Mouse (Mus musculus) kidney, postnatal 14 days (tissue): ENCODE results near the gene St3gal3.

Experiments used
- DNase-seq: peaks from one replicate; pipeline ENCODE4 v3.0.0; 2022; ENCODE audit warnings: mixed read lengths

The St3gal3 gene

DNA sequence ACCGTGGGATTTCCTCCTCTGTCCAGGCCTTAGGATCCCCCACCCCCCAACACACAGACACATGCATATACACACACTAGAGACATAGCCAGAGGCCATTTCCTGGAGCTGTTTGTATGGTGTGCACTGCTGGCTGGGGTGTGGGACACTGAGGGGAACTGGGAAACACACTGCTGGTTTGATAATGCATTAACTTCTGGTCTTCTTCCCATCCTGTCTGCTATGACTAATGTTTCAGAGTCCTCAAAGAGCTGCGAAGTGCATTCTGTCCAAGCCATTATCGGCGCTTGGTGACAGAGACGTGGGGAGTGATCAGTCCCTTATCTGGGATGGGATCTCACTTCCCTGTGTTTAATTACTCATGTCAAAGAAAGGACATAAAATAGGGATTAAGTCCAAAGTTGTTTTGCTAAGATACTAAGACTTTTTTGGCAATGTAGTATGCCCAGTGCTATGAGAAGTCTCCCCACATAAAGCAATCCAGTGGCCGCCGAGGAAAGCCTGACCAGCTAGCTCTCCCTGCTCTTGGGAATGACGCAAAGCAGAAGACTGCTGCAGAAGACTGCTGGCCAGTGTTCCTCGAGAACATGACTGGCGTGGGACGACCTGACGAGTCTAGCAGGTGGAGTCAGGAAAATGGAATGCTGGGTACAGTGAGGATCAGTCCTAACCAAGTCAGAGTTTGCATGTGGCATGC lies 85.0 kb downstream of the St3gal3 start:
- DNase-seq, result no peak

DNA sequence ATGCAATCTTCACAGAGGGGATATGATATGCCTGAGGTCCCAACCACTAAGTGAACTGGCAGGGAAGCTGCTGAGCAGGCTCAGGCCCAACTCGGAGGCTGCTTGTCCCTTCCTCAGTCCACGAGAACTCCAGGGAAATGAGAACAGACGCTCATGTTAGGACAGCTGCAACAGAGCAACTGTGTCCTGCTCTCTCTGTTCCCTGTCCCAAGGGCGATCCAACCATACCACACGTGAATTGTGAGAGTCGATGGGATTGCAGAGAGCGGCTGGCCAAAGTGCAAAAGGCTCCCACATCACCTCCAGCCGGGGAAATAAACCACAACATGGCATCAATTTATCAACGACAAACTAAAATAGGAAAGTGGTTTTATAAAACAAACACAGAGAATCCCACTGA lies 90.2 kb downstream of the St3gal3 start:
- DNase-seq, result no peak

DNA sequence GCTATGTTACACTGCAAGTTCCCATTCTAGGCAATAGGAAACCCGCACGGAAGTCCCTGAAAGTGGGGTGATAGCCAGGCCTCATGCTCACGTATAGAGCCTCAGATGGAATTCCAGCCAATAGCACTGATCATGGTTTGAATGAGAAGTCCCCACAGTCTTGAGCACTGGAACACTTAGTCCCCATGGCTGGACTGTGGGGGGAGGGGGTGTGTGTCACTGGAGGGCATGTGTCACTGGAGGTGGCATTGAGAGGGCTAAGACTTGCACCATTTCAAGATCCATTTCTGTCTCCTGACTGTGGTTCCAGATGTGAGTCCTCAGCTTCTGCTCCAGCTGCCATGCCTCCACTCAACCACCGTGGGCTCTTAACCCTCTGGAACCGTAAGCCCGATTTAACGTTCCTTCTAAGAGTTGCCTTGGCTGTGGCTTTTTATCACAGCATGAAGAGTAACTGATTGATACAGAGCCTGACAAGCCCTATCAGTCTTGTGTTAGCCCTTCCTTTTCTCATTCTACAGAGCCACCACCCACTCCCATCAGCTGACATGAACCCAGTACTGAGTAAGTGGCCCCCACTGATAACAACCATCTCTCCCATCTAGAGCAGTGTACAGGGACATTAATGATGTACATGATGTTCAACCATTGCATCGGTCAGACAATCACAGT lies 91.2 kb downstream of the St3gal3 start:
- DNase-seq, result no peak

DNA sequence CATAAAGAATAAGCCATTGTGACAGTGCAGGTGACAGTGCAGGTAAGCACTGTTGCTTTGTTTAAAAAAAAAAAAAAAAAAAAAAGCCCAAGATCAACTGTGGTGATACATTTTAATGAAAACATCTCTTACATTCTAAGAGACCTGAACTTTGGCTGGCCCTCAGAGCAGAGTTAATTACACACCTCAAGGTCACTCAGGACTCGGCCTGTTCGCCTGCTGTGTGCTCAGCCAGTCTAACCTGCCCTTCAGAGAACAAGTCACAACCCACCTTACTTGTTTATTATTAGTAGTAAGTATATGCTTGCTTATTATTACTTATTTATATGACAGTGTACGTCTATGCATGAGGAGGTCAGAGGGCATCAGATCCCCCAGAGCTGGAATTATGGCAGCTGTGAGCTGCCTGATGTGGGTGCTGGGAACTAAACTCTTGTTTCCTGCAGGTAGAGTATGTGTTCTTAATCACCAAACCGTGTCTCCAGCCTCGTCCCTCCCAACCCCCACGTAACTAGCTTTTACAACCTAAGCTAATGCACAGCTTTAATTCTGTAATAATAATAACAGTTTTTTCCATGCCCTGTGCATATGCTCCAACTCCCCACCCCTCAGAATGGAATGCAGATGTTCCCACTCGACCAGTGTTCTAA lies 91.9 kb downstream of the St3gal3 start:
- peak; percentile 70 for DNase-seq

DNA sequence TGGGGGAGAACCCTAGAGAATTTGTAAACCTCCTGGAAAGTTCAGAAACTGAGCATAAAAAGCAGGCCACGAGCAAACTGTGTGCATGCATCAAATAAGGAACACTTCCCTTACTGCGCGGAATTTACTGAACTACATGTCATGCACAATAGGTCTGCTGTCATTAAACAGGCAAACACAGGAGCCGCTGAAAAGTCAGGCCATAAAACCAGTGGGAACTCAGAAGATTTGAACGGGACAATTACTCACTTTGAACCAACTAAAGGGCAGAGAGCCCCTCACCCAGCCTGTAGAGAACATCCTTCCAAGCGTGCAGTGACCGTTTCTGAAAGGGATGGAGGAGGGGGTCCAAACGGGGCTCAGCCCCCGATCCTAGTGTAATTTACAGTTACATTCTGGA lies 93.6 kb downstream of the St3gal3 start:
- DNase-seq, result no peak

DNA sequence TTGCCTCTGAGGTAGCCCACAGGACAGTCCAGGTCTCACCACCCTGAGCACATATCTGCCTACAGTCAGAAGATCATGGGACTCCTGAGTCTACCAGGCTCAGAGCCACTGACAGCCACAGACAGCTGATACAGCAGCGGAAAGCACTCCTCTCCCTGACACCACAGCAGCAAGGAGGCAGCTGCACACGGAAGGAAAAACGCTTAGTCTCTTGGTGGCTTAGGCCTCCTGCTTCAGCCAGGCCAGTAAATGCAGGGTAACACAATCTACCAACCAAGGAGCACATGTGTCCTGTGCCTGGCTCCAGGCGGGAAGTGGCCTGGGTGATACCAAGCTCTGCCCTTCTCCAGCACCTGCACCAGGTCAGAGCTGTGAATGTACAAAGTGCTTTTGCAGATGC lies 94.1 kb downstream of the St3gal3 start:
- DNase-seq, result no peak

DNA sequence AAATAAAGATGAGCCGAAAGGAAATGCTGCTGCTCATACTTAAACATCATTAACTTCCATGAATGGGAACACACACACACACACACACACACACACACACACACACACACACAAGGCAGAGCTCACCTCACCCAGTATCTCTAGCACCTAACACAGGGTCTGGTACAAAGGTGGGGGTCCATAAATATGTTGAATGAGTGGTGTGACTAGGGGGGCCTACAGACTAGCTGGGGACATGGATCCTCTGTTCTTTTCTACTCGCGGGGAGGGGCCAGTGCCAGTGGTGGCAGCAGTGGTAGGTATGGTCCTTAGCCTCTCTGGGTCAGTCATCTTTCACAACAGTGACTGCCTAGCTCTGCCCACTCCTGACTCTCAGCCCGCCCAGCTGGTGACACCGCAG lies 94.8 kb downstream of the St3gal3 start:
- no peak for DNase-seq

DNA sequence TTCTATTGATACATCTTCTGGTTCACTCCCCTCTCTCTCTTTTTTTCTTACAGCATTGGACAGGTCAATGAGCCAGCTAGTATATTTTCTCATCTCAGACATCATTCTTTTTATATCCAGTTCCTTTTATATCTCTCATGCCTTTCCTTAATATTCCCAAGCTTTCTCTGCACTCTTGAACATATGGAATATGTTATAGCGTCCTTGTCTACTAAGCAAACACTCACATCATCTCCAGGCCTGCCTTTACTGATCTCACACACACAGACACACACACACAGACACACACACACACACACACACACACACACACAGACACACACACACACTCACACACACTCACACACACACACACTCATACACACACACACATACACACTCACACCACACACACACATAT lies 96.7 kb downstream of the St3gal3 start:
- DNase-seq, result no peak

DNA sequence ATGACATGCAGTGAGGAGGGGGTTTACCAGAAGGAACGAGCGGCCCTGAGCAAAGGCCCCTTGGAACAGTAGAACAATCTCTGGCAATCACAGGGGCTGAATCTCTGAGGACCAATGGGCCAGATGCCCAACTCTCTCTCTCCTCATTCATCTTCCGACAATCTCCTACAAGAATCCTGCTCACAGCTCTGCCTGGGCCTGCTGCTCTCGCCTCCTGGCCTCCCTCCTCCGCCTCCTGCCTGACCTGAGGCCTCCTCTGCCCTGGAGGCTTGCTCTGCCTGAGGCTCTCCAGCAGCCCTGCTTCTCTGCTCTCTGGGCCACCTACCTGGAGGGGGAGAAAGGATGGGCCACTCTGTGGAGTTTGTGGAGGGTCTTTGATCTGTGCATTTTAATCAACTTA lies 97.3 kb downstream of the St3gal3 start:
- no peak for DNase-seq

DNA sequence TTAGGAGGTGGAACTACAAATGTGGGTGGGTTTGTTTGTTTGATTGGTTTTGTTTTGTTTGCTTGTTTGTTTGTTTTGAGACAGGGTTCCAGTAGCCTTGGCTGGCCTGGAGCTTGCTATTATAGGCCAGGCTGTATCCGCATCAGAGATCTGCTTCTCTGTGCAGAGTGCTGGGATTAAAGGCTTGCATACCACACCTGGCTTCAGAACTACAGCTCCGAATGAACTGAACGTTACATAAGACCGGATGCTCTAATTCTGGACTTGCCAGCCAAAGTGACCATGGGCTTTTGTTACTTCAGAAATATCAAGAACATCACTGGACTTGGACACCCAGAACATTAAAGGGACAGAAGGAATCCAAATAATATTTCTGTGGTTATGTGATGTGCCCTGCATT lies 98.2 kb downstream of the St3gal3 start:
- DNase-seq, result no peak

DNA sequence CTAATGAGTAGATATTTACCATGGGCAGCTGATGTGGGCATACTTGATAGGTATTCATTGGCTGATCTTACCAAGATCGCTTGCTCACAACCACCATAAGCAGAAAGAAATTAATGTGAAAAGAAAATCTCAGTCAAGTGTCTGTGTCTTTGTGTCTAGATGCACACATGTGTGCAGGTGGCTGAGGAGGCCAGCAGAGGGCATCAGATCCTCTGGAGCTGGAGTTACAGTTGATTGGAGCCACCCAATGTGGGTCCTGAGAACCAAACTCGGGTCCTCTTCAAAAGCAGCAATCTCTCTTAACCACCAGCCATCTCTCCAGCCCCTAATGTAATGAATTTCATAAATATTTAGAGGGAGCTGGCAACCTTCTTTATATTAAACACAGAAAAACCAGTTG lies 99.6 kb downstream of the St3gal3 start:
- no peak for DNase-seq

DNA sequence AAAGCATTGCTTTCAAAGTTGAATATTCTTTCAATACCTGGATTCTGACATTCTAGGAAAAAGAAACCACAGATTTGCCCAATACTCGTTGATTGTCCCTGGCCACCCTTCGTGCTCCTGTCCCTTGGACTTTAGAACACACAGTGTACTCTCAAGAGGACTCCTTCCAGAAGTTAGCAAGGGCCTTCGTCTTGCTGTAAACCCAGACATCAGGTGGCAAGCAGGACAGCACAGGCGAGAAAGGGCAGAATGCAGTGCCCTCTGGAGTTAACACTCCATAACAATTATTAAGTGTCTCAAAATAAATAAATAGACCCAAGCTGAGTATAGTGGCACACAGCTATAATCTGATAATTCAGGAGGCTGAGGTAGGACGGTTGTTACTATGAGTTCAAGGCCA lies 101.7 kb downstream of the St3gal3 start:
- no peak for DNase-seq

DNA sequence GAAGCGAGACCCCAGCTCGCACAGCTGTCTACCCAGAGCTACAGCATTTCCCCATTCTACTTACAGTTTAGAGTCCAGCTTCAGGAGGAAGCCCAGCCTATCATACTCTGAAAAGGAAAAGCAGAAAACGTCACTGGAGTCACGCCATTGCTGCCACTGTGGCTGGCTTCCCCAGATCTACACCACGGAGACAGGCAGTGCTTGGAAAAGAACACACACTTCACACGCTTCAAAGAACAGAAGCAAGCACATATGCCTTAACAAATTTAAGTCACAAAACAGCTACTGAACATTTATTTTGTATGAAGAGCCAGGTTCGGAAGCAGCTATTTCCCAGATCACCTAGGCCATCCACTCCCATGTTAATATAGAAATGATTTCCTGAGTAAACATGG lies 102.9 kb downstream of the St3gal3 start:
- no peak for DNase-seq

DNA sequence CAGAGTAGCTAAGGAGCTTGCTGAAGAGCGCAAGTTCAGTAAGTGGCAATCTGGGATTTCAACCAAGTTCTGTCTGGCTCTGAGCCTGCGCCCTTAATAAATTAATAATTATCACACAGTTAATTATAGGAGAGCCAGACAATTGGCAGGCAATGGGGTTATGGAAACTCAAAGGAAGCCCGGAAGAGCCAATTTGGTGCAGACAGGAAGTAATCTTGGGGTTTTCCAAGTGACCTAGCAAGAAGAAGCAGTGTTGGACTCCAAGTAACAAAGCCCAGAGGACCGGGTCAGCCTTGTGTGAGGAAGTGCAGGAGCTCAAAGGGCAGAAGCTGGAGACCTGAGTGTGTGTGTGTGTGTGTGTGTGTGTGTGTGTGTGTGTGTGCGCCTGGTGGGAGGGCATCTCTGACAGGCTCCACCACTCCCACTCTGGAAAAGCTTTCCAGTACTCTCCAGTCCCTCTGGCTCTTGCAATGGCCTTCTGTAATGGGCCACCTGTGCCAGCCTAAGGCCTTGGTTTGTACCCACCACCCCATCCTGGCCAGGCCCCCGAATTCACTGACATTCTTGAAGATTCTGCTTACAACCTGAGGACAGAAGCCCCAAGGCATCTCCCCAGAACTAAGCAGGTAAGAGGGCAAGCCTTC lies 103.5 kb downstream of the St3gal3 start:
- DNase-seq, result peak; percentile 84

DNA sequence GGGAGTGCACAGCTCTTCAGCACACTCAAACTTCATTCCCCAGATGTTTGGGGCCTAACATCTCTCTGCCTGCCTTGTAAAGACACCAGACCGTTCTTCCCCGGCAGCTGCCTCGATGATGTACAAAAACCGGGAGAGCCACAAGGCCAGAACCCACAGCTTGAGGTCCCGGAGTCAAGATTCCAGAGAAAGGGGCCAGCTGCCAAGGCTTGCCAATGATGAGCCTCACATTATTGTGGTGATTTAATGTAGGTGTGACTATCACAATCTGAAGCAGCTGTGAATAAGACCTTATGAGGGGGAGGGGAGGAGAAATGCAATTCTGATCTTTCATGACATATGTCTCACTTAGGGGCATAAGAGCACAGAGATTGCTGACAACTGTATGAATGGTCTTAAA lies 104.4 kb downstream of the St3gal3 start:
- DNase-seq, result no peak

DNA sequence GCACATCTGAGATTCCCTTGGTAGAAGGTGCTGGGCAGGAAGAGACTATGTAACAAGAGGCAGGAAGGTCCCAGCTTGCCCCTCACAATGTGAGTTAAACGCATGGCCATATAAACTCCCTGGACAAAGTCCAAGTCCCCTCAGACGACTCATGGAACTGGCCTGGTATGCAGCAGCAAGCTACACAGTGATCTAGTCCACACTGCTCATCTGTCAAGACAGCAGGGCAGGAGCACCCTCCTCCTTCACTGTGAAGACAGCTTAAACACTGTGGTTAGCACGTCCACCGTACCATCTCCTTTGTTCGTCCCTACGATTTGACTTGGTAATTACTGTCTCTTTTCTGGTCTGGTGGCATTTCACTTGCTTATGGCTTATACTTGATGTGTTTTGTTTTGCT lies 104.8 kb downstream of the St3gal3 start:
- DNase-seq, result no peak

DNA sequence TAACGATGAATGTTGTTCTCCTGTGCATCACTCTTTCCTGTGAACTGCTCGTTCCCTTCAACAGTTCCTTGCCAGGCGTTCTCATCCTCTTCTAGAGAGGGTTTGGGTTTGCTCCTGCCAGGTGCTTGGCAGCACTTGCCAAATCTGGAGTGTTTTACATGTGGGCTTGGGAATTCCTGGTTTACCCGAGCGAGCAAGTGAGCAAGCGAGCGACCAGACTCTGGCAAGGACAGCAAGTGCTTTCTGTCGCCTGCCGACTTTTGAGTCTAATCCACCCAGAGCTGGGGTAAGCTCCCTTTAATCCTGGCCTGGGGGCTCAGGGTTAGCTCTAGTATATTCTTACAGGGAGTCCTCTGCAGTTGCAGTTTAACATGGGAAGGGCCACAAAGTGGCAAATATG lies 105.7 kb downstream of the St3gal3 start:
- DNase-seq, result peak; percentile 43

DNA sequence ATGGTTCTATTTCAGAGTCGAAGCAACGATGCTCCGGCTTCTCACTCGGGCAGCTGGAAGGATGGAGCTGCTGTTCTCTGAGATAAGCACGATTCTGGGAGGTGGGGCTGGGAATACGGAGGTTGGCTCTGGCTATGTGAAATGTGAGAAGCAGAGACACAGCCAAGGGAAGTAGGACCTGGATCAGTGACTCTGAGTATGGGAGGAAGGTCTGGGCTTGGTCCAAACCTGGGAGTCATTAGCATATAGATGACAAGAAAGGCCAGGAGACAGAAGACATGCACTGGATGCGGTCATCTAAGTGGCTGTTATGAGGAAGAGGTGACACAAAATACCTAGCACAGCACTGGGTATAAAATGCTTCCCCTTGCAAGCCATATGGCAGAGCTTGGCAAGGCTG lies 108.8 kb downstream of the St3gal3 start:
- no peak for DNase-seq

DNA sequence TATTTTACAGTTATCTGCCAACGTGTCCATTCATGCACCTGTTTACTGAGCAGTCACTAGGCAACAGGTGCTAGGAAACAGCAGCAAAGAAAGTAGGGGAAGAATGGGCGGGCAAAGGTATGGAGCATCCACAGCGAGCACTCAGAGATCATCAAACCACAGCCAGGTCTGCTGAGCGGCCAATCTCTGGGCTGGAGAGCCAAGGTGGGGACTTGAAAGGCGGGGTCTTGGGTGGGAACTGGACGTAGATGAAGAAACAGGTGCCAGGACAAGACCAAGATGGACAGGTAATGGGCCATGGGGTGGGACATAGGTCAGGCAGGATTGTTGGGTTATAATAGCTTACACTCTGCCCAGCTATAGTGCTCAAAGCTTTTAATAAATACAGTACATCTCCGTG lies 109.3 kb downstream of the St3gal3 start:
- DNase-seq, result no peak

DNA sequence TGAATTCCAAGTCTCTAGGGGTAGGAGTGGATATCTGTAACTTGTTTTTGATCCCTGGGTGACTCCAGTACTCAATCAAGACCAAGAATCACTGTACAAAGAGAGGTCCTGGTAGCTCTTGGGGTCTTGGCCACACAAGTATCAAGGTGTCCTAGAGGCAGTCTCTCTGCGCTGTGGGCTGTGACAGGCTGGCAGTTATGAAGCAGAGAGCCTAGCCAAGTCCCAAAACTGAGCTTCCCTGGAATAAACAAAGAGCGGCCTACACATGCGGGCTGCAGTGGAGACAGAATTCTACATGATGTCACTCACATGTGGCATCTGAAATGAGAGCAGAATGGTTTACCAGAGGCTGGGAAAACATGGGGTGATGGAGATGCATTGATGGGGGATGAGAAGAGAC lies 111.9 kb downstream of the St3gal3 start:
- DNase-seq, result no peak

DNA sequence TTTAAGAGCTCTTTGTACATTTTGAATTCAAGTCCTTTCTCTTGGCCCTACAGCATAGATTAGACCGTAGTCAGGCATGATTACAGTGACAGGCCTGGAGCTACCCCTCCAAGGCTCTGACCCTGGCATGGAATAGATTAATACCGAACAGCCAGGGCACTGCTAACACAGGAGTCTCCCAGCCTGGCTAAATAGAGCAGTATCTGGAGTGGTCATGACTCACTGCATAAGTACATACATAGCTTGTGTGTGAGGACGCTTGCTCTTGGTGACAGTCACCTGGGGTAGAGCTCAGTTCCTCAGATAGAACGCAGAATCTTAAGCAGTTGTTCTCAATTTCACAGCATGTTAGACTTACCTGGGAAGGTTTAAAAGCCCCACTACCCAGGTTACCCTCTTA lies 112.3 kb downstream of the St3gal3 start:
- no peak for DNase-seq

DNA sequence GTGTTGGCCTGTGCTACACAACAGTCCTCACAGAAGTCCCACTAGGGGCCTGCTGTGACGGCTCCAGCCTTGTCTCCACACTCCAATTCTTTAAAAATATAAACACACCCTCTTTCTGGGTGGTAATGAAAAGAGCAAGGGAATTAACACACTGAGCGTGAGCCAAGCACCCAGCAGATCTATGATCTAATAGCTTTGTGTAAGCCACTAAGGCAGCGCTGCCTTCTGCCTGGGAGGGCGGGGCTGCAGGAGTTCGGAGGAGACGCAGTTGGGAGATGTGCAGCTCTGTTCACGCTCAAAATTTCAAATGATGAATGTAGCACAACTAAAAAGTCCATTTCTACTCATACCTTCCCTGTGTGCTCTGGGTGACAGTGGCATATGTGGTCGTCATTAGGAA lies 115.1 kb downstream of the St3gal3 start:
- no peak for DNase-seq

DNA sequence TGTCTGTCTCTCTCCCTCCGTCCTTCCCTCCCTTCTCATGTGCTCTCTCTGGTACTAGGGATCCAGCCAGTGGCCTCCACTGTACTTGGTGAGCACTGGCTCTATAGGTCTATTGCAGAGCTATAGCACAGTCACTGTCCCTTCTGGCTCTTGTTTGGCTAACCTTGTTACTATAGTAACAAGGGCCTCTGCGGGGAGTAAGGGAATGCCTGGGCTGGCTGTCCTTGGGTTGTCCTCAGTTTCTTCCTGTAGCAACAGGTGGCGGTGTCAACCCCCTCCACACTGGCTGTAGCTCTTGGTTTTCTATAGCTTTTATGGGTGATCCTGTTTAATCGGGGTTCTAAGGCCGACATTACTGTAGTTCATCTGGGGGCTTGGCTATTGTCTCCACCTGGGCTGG lies 115.5 kb downstream of the St3gal3 start:
- no peak for DNase-seq
